Mouse (Mus musculus): ENCODE results near the gene Zfp36. TPM values are rescaled to one million over a fixed set of nuclear protein-coding genes. Genes with fewer than 3 reads are reported as not detected.

Gene Zfp36
- polyA plus RNA-seq, 1 experiment from 2014 or later = 18.6 TPM

DNA sequence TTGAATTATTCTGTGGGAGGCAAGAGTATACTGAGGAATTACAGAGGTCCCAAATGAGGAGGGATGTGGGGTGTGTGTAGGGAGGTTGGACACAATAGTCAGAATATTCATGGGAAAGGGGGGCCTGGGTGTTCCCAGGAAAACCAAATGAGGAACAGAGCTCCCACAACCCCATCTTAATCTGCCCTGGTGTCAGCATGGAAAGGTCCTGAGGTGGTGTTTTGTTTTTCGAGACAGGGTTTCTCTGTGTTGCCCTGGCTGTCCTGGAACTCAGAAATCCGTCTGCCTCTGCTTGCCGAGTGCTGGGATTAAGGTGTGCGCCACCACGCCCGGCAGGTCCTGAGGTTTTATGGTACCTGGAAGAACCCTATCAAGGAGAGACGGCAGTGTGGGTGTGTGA lies 21.6 kb downstream of the Zfp36 start:
- Histone ChIP-seq H3K9ac (ENCODE audit: low read depth, low read length) (0 out of 2 replicates have a peak overlapping the region, but pooled peaks have one; percentile 2), H3K36me3 (ENCODE audit: insufficient read depth, low read length) (peaks cover 50% of the 10 kb centered on the region)
- 59% methylated on average over 7 of the region's 7 CpGs for WGBS

DNA sequence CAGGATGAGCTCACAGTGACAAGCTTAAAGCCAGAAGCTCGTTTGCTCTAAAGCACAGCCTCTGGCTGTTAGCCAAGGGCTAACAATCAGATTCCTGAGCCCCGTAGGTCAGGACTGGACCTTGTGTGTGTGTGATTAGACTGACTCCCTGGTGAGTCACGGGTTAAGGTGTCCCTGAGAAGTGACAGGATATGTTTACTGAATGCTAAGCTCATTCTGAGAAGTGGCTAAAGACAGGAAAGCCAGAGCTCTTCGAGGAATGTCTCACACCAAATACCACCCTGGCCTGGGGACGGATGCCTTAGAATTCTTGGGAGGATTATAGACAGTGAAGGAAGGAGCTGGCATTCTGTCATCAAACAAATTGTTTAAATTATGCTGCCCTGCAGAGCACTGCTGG lies 22.1 kb downstream of the Zfp36 start:
- peak; percentile 57 for DNase-seq (ENCODE audit: low spot score)
- Histone ChIP-seq H3K27ac (peak overlapping the region; percentile 85), H3K4me1 (replicated peaks; ENCODE audit: insufficient read depth, low read length) (0 out of 2 replicates have a peak, but pooled peaks cover 8% of the 10 kb centered on the region), H3K4me3 (replicated peaks; ENCODE audit: low read depth, low read length) (no peak overlapping the region), H3K36me3 (ENCODE audit: insufficient read depth, low read length) (peaks cover 54% of the 10 kb centered on the region), H3K4me2 (ENCODE audit: low read length) (no peak overlapping the region; the same call in 1 of the 2 replicates), H3K27me3 (ENCODE audit: insufficient read depth, low read length) (no peaks in the 10 kb centered on the region), H3K9me3 (replicated peaks; ENCODE audit: low read length) (no peaks in the 10 kb centered on the region), H3K9ac (ENCODE audit: low read depth, low read length) (0 out of 2 replicates have a peak overlapping the region, but pooled peaks have one; percentile 2)
- 10% methylated on average over 5 of the region's 5 CpGs for WGBS
- ATAC-seq (replicated peaks; ENCODE audit: low FRiP score, low read depth) = 0 out of 2 replicates have a peak, but pooled peaks have one; percentile 12
- TF ChIP-seq CTCF (IDR thresholded peaks at IDR 0.05; ENCODE audit: low read depth) = no peak

More for the DNA sequence above, 21.6 kb downstream of the Zfp36 start:
- ATAC-seq (replicated peaks; ENCODE audit: low FRiP score, low read depth) (no peak), DNase-seq (ENCODE audit: low spot score) (no peak)
- H3K4me2 ChIP-seq (ENCODE audit: low read length) = no peak overlapping the region
- no peaks in the 10 kb centered on the region for H3K9me3 ChIP-seq (replicated peaks; ENCODE audit: low read length)
- 0 out of 2 replicates have a peak, but pooled peaks cover 8% of the 10 kb centered on the region for H3K4me1 ChIP-seq (replicated peaks; ENCODE audit: insufficient read depth, low read length)
- H3K4me3 ChIP-seq (replicated peaks; ENCODE audit: low read depth, low read length) = no peak overlapping the region
- no peak for TF ChIP-seq CTCF (IDR thresholded peaks at IDR 0.05; ENCODE audit: low read depth)
- H3K27ac ChIP-seq = peak overlapping the region; percentile 85
- H3K27me3 ChIP-seq (ENCODE audit: insufficient read depth, low read length) = no peaks in the 10 kb centered on the region

- Histone ChIP-seq H3K36me3 (ENCODE audit: insufficient read depth, low read length) (peaks cover 48% of the 10 kb centered on the region), H3K9me3 (replicated peaks; ENCODE audit: low read length) (no peaks in the 10 kb centered on the region), H3K27ac (peak overlapping the region; percentile 85), H3K4me2 (ENCODE audit: low read length) (no peak overlapping the region; the same call in 1 of the 2 replicates), H3K9ac (ENCODE audit: low read depth, low read length) (peak overlapping the region; percentile 10; the same call in 1 of the 2 replicates), H3K4me3 (replicated peaks; ENCODE audit: low read depth, low read length) (no peak overlapping the region), H3K27me3 (ENCODE audit: insufficient read depth, low read length) (no peaks in the 10 kb centered on the region), H3K4me1 (replicated peaks; ENCODE audit: insufficient read depth, low read length) (0 out of 2 replicates have a peak, but pooled peaks cover 8% of the 10 kb centered on the region)
- 10% methylated on average over 5 of the region's 5 CpGs for WGBS
- ATAC-seq (replicated peaks; ENCODE audit: low FRiP score, low read depth) = peak; percentile 58; the same call in 1 of the 2 replicates
- no peak for TF ChIP-seq CTCF (IDR thresholded peaks at IDR 0.05; ENCODE audit: low read depth)
- DNase-seq (ENCODE audit: low spot score) = peak; percentile 90
Observed at GRCm38 (mm10) chr7:28356981-28357380, 23.1 kb downstream of the Zfp36 start.

- no peaks in the 10 kb centered on the region for H3K27me3 ChIP-seq (ENCODE audit: insufficient read depth, low read length)
- no peak for TF ChIP-seq CTCF (IDR thresholded peaks at IDR 0.05; ENCODE audit: low read depth)
- H3K4me2 ChIP-seq (ENCODE audit: low read length) = no peak overlapping the region
- H3K4me3 ChIP-seq (replicated peaks; ENCODE audit: low read depth, low read length) = no peak overlapping the region
- peaks cover 11% of the 10 kb centered on the region; the same call in 1 of the 2 replicates for H3K4me1 ChIP-seq (replicated peaks; ENCODE audit: insufficient read depth, low read length)
- H3K36me3 ChIP-seq (ENCODE audit: insufficient read depth, low read length) = peaks cover 33% of the 10 kb centered on the region
- H3K27ac ChIP-seq = no peak overlapping the region
- 76% methylated on average over 3 of the region's 3 CpGs for WGBS
- no peak overlapping the region for H3K9ac ChIP-seq (ENCODE audit: low read depth, low read length)
- ATAC-seq (replicated peaks; ENCODE audit: low FRiP score, low read depth) (no peak), DNase-seq (ENCODE audit: low spot score) (no peak)
- no peaks in the 10 kb centered on the region for H3K9me3 ChIP-seq (replicated peaks; ENCODE audit: low read length)
Observed at GRCm38 (mm10) chr7:28355221-28355620, 24.8 kb downstream of the Zfp36 start.

DNA sequence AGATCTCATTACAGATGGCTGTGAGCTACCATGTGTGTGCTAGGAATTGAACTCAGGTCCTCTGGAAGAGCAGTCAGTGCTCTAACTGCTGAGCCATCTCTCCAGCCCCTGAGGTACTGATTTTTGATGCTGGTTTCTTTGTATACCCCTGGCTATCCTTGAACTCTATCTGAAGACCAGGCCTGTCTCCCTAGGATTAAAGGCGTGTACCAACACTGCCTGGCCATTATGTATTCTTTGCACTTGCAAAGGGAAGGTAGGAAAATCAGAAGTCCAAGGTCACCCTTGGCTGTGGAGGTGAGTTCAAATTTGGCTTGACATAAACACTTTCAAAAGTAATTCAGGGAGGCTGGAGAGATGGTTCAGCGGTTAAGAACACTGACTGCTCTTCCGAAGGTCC lies 25.5 kb downstream of the Zfp36 start:
- Histone ChIP-seq H3K4me1 (replicated peaks; ENCODE audit: insufficient read depth, low read length) (peaks cover 15% of the 10 kb centered on the region; the same call in 1 of the 2 replicates), H3K4me3 (replicated peaks; ENCODE audit: low read depth, low read length) (no peak overlapping the region), H3K27me3 (ENCODE audit: insufficient read depth, low read length) (no peaks in the 10 kb centered on the region), H3K4me2 (ENCODE audit: low read length) (no peak overlapping the region), H3K27ac (no peak overlapping the region), H3K9ac (ENCODE audit: low read depth, low read length) (no peak overlapping the region), H3K9me3 (replicated peaks; ENCODE audit: low read length) (no peaks in the 10 kb centered on the region), H3K36me3 (ENCODE audit: insufficient read depth, low read length) (peaks cover 26% of the 10 kb centered on the region)
- no peak for DNase-seq (ENCODE audit: low spot score)
- TF ChIP-seq CTCF (IDR thresholded peaks at IDR 0.05; ENCODE audit: low read depth) = no peak
- 92% methylated on average over 3 of the region's 3 CpGs for WGBS
- ATAC-seq (replicated peaks; ENCODE audit: low FRiP score, low read depth) = no peak

DNA sequence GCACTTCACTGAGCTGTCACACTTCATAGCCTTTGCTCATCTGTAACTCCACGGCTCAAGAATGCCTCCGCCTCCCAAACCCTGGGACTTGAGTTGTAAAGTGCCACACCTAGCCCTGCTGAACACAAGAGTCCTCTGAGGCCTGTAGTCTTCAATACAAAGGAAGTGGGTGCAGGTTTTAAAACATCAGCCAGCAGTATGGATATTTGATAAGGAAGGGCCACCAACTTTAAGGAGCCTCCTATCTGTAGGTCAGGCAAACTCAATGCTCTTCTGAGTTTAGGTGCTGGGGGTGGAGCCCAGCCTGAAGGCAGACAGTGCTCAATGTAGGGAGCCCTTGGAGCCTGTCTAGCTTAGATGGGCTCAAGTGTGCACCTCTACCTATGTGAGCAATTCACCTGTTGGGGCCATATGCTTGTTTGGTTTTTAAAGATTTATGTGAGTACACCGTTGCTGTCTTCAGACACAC lies 25.9 kb downstream of the Zfp36 start:
- peaks cover 15% of the 10 kb centered on the region; the same call in 1 of the 2 replicates for H3K4me1 ChIP-seq (replicated peaks; ENCODE audit: insufficient read depth, low read length)
- 71% methylated on average over 3 of the region's 3 CpGs for WGBS
- ATAC-seq (replicated peaks; ENCODE audit: low FRiP score, low read depth) (no peak), DNase-seq (ENCODE audit: low spot score) (no peak)
- no peak overlapping the region for H3K9ac ChIP-seq (ENCODE audit: low read depth, low read length)
- H3K27me3 ChIP-seq (ENCODE audit: insufficient read depth, low read length) = no peaks in the 10 kb centered on the region
- H3K4me2 ChIP-seq (ENCODE audit: low read length) = no peak overlapping the region
- H3K4me3 ChIP-seq (replicated peaks; ENCODE audit: low read depth, low read length) = no peak overlapping the region
- H3K36me3 ChIP-seq (ENCODE audit: insufficient read depth, low read length) = peaks cover 22% of the 10 kb centered on the region
- H3K9me3 ChIP-seq (replicated peaks; ENCODE audit: low read length) = no peaks in the 10 kb centered on the region
- H3K27ac ChIP-seq = no peak overlapping the region
- no peak for TF ChIP-seq CTCF (IDR thresholded peaks at IDR 0.05; ENCODE audit: low read depth)

All from kidney, postnatal 0 days (tissue).